Mouse (Mus musculus) ES-Bruce4 (cell line): ENCODE results near the gene Myl10.

Source experiments
- CTCF ChIP-seq: IDR thresholded peaks from one replicate; pipeline ENCODE4 v1.8.1; 2011; ENCODE audit warnings: low read depth, low read length
- EP300 ChIP-seq: IDR thresholded peaks from 2 replicates; pipeline ENCODE4 v1.6.1; 2011; ENCODE audit warnings: low read depth, low read length; ENCODE audit not compliant: insufficient read depth
- POLR2A ChIP-seq: IDR thresholded peaks from one replicate; pipeline ENCODE4 v1.8.1; 2011; ENCODE audit warnings: low read length; ENCODE audit not compliant: insufficient read depth

DNA sequence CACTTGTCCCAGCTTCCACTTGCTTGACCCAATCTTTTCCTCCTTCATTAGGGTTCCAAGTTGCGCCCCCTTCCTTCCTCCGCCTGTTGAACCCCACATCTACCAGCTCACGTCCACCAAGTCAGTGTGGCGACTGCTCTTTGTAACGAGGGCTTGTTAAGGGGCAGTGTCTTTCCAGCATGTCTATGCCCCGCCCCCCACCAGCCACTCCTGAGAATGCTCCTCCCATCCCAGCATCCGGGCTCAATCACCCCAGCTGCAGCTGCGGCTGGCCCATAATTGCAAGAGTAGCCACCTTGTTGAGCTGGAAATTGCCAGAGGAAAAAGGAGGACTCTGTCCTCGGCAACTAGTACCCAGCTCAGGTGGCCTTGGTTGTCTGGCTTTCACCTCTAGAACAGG lies 53.6 kb downstream of the Myl10 start:
- TF ChIP-seq EP300: no peak
- no peak for TF ChIP-seq CTCF
- no peak for TF ChIP-seq POLR2A
